Mouse (Mus musculus): ENCODE measurements around the gene Cyb5r4.

DNA sequence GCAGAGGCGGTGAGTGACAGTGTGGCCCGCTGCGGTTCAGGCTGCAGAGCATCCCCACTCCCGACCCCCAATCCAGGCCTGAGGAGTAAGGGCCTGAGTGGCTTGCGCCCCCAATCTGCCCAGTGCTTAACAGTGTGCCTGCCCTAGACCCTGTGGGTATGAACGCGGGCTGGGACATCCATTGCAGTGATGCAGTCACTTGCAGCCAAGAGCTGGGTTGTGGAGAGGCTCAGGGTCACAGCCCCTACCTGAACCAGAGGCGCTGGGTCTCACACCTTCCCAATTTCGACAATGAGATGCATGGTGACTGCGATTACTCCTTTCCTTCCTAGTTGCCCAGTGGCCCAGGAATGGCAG lies 5.9 kb upstream of the Cyb5r4 start:
- TF ChIP-seq CTCF (IDR thresholded peaks at IDR 0.05; ENCODE audit: borderline replicate concordance, insufficient read depth, low read length) (no peak), POLR2A (IDR thresholded peaks at IDR 0.05; ENCODE audit: low read depth, low read length) (no peak)
